Mouse (Mus musculus) left cerebral cortex, postnatal 4 days (tissue): ENCODE results near the gene Grhpr. TPM values are rescaled to one million over a fixed set of nuclear protein-coding genes. Genes with fewer than 3 reads are reported as not detected.
"Not testable (repeated sequence)": the region's sequence is repeated elsewhere in the genome, so short reads cannot be mapped to it uniquely, and the experiment has no call there.

ENCODE experiments used
- DNase-seq: peaks from one replicate; pipeline ENCODE4 v3.0.0-alpha.2; 2022
- intact Hi-C: fragments of 180-260 bp; cut with DNase I; formaldehyde crosslinking; loops from one replicate; pipeline ENCODE4 v1.15.1; 2025
- total RNA-seq, 2 experiments: library from RNA; stranded (reverse); gene quantifications; 2 replicates each; pipeline ENCODE4 v1.2.3; 2021

Gene Grhpr
- 10 to 100 TPM in 1 of 2 experiments, 1 to 10 TPM in 1; 9.8 to 12.0 TPM for total RNA-seq

DNA sequence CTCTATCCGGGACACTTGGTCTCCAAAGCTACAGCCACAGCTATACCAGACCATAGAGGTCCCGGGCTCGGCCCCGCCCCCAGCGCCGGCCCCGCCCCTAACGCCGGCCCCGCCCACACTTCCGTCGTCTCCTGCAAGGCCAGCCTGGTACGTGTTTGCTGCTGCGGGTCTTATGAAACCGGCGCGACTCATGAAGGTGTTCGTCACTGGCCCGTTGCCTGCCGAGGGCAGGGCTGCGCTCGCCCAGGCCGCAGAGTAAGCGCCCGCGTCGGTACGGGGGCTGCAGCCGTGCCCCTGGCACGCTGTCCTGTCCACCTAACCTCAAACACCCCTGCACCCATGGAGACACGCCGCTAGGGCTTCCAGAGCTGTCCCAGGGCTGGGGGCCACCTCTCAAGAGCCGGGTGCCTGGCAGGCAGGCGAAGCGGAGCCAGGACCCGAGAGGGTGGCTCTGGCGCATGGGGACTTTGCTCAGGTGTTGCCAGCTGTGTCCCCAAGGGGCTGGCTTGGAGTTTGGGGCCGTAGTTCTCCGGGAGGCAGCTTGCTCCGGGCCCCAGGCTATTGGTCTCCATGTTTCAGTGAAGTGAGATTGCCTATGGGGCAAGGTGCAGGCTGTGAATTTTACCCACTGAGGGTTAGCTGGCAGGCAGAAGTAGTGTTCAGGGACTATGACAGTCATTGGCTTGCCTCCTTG is at the start of gene Grhpr:
Grhpr (plus strand) TSS at position 116 of the 694 bp plus-strand sequence.
- intact Hi-C loops: no loop called here
- DNase-seq: peak; percentile 80

GRCm38 (mm10) chr4:44931732-44932131 is 49.5 kb upstream of the Grhpr start:
- DNase-seq: no peak
- intact Hi-C loops: no loop called here

- intact Hi-C loops: no loop called here
- DNase-seq: no peak
These were observed 42.5 kb upstream of the Grhpr start for GRCm38 (mm10) chr4:44938359-44939340.

DNA sequence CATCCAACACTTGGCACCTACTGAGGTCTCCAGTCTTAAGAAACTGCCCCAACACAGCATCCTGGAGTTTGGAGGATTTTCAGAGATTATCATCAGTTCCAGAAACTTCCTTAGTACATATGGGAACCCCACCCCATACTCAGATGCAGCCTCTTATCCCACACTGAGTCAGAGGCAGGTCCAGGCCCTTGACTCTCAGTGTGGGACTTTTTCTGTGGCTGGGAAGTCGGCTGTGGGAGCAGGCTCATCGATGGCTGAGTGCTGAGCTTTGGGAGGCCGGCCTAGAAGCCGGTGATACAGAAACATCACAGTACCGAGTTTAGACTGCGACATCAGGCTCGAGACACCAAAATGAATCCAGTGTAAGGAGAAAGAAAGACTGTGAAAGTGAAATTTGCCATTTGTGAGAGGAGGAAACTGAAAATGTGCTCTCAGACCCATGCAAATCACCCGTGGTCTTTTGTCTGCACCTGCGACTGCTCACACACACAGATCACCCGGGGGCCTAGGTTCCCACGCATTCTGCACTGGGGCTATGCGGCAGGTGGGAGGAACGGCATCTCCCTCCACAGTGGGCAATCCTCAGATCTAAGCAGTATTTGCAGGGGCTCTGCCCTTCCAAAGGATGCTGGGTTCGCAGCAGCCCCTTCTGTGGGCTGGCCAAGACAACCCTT is 41.5 kb upstream of the Grhpr start:
- intact Hi-C loops: no loop called here
- DNase-seq: no peak

GRCm38 (mm10) chr4:44940286-44940685 is 40.9 kb upstream of the Grhpr start:
- DNase-seq: no peak
- intact Hi-C loops: no loop called here

GRCm38 (mm10) chr4:44942237-44942636 is 39.0 kb upstream of the Grhpr start:
- intact Hi-C loops: no loop called here

GRCm38 (mm10) chr4:44943480-44943879 is 37.7 kb upstream of the Grhpr start:
- DNase-seq: no peak
- intact Hi-C loops: no loop called here

More at GRCm38 (mm10) chr4:44942237-44942636, 39.0 kb upstream of the Grhpr start:
- DNase-seq: no peak

DNA sequence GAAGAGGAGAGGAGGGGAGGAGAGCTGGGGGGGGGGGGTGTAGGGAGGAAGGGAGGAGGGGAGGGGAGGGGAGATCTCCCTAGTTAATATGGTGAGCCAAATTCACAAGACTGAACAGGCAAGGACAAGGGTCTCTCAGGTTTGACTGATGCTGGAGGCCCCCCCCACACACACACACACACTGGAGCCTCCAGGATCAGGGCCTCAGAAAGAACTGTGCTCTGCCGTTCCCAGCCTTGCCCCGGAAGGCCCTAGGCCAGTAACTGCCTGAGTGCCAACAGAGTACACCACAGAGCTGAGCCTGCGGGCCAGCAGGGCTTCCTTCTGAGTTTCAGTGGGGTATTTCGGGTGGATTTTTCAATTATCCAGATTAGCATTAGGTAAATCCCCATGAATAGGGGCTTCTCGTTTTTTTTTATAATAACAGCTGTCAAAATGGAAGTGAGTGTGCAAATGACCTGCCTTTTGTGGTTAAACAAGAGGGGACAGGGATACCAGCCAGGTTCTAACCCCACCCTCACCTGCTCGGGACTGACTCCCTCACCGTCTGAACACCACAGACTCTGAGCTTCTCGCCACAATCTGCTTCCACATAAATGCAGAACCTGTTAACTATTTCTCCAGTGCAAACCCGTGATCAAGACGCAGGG is 36.6 kb upstream of the Grhpr start:
- no peak for DNase-seq
- intact Hi-C loops: no loop called here

- intact Hi-C loops: not testable (repeated sequence)
These were observed 35.1 kb upstream of the Grhpr start for GRCm38 (mm10) chr4:44946126-44946525.

DNA sequence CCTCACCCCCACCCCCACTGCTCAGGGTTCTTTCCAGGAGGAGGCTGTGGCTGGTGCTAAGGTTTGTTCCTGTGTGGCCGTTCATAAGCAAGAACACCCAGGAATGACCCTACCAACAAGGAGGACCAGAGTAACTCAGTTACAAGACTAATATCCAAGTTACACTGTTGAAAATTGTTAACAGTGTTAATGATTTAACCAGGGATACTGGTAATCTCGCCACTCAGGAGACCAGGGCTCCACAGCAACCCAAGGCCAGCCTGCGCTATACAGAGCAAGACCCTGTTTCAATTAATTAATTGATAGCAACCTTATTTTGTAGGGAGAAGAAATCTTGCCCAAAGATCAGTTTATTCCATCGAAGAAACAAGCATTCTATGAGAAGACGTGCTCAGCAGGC is 33.7 kb upstream of the Grhpr start:
- intact Hi-C loops: no loop called here
- no peak for DNase-seq

More at GRCm38 (mm10) chr4:44946126-44946525, 35.1 kb upstream of the Grhpr start:
- DNase-seq: not testable (repeated sequence)

- intact Hi-C loops: no loop called here
- DNase-seq: no peak
These were observed 32.9 kb upstream of the Grhpr start for GRCm38 (mm10) chr4:44948314-44948713.

DNA sequence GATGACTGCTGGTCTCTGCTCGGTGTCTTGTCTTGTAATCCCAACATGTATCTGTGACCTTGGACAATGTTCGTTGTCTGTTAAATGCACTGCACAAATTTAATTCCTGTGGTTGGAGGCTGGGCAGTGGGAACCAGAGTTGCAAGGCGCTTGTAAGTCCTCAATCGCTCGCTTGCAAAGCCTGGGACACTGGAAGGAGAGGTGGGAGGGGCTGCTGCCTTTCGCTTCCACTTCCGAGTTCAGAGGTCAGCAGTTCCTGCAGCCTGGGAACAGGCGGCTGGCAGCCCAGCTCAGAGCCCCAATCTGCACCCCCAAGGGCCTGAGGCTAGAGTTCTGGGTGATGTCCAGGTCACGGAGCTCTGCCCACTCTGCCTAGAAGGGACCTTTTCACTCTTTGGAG is 28.2 kb upstream of the Grhpr start:
- DNase-seq: no peak
- intact Hi-C loops: no loop called here

- no peak for DNase-seq
- intact Hi-C loops: no loop called here
These were observed 22.4 kb upstream of the Grhpr start for GRCm38 (mm10) chr4:44958776-44959175.

DNA sequence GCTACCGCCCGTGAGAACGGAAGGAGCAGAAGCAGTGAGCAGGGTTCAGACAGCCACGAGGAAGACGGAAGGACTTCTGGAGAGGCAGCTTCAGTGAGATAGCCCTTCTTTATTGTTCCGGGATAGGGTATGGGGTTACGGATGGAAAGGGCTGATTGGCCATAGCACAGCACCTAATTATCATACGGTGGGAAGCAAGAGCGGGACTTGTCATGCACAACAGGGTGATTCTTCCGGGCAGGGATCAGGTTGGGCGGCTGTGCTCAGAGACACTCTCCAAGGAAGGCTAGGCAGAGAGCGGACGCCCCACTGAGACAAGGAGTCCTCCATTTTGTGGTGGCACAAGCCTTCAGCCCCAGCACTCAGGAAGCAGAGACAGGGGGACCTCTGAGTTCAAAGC is 22.0 kb upstream of the Grhpr start:
- intact Hi-C loops: no loop called here

GRCm38 (mm10) chr4:44963156-44963555 is 18.0 kb upstream of the Grhpr start:
- no peak for DNase-seq
- intact Hi-C loops: no loop called here

More for the DNA sequence above, 22.0 kb upstream of the Grhpr start:
- no peak for DNase-seq

GRCm38 (mm10) chr4:44965175-44965574 is 16.0 kb upstream of the Grhpr start:
- intact Hi-C loops: no loop called here

GRCm38 (mm10) chr4:44965736-44966135 is 15.5 kb upstream of the Grhpr start:
- DNase-seq: no peak
- intact Hi-C loops: no loop called here

More at GRCm38 (mm10) chr4:44965175-44965574, 16.0 kb upstream of the Grhpr start:
- no peak for DNase-seq

GRCm38 (mm10) chr4:44967402-44967801 is 13.8 kb upstream of the Grhpr start:
- intact Hi-C loops: no loop called here
- DNase-seq: no peak

GRCm38 (mm10) chr4:44970056-44970455 is 11.1 kb upstream of the Grhpr start:
- intact Hi-C loops: no loop called here

GRCm38 (mm10) chr4:44970612-44971110 is 10.5 kb upstream of the Grhpr start:
- peak; percentile 51 for DNase-seq
- intact Hi-C loops: no loop called here

More at GRCm38 (mm10) chr4:44970056-44970455, 11.1 kb upstream of the Grhpr start:
- DNase-seq: no peak
